Mouse (Mus musculus) limb, embryonic 12.5 days (tissue): ENCODE results near the gene Itgbl1. TPM values are rescaled to one million over a fixed set of nuclear protein-coding genes. Genes with fewer than 3 reads are reported as not detected.

Experiments used
- ATAC-seq: fragments of 200-750 bp; cut with Nextera tagmentation; 2 replicates; pipeline ENCODE4 v1.8.0; 2017; ENCODE audit warnings: low read depth, moderate TSS enrichment; ENCODE audit not compliant: insufficient number of reproducible peaks, insufficient read depth, low FRiP score, low TSS enrichment
- H3K27ac ChIP-seq: fragments of 300-500 bp; sonication (generic); 2 replicates; pipeline ENCODE4 v1.5.1; 2016; ENCODE audit warnings: mild to moderate bottlenecking, moderate library complexity
- H3K27me3 ChIP-seq: fragments of 300-500 bp; sonication (generic); 2 replicates; pipeline ENCODE4 v1.6.1; 2016; ENCODE audit warnings: mild to moderate bottlenecking, moderate library complexity
- H3K36me3 ChIP-seq: fragments of 300-500 bp; sonication (generic); 2 replicates; pipeline ENCODE4 v1.6.1; 2016; ENCODE audit warnings: mild to moderate bottlenecking, moderate library complexity
- H3K4me1 ChIP-seq: fragments of 300-500 bp; sonication (generic); replicated peaks from 2 replicates; pipeline ENCODE4 v1.6.1; 2016
- H3K4me2 ChIP-seq: fragments of 300-500 bp; sonication (generic); 2 replicates; pipeline ENCODE4 v1.6.1; 2016; ENCODE audit warnings: mild to moderate bottlenecking, moderate library complexity
- H3K4me3 ChIP-seq: fragments of 300-500 bp; sonication (generic); replicated peaks from 2 replicates; pipeline ENCODE4 v1.5.1; 2016; ENCODE audit warnings: mild to moderate bottlenecking
- H3K9ac ChIP-seq: fragments of 300-500 bp; sonication (generic); replicated peaks from 2 replicates; pipeline ENCODE4 v1.6.1; 2016; ENCODE audit warnings: mild to moderate bottlenecking, moderate library complexity
- H3K9me3 ChIP-seq: fragments of 300-500 bp; sonication (generic); 2 replicates; pipeline ENCODE4 v1.6.1; 2016; ENCODE audit warnings: mild to moderate bottlenecking, moderate library complexity
- WGBS: fragments of 180-500 bp; shearing (Covaris S2); methylation state at CpG from one replicate; pipeline ENCODE4 v1.1.7; 2016; 5-methylcytosine and 5-hydroxymethylcytosine counted together
- polyA plus RNA-seq: library from polyadenylated mRNA; unstranded; fragments of >200 nt; fragmentation: Nextera tagmentation; extraction: Ambion mirVana; gene quantifications from 2 replicates; pipeline ENCODE4 v1.2.1, GENCODE M21; 2016

Itgbl1 gene
- polyA plus RNA-seq, 1 experiment from 2014 or later, result 0.10 TPM

GRCm38 (mm10) chr14:123967996-123968395 lies 308.2 kb downstream of the Itgbl1 start:
- Histone ChIP-seq H3K4me1 (no peaks in the 10 kb centered on the region), H3K9me3 (no peaks in the 10 kb centered on the region), H3K4me2 (no peak overlapping the region), H3K27ac (no peak overlapping the region), H3K9ac (no peak overlapping the region), H3K27me3 (no peaks in the 10 kb centered on the region), H3K36me3 (no peaks in the 10 kb centered on the region), H3K4me3 (no peak overlapping the region)
- 82% methylated on average over 6 of the region's 6 CpGs for WGBS
- ATAC-seq, result no peak

GRCm38 (mm10) chr14:123990591-123991195 lies 330.9 kb downstream of the Itgbl1 start:
- H3K4me1 ChIP-seq, result no peaks in the 10 kb centered on the region
- no peak overlapping the region for H3K4me3 ChIP-seq
- H3K36me3 ChIP-seq, result no peaks in the 10 kb centered on the region
- 72% methylated on average over 2 of the region's 2 CpGs for WGBS
- no peak overlapping the region for H3K4me2 ChIP-seq
- no peaks in the 10 kb centered on the region for H3K9me3 ChIP-seq
- H3K27me3 ChIP-seq, result no peaks in the 10 kb centered on the region
- H3K27ac ChIP-seq, result no peak overlapping the region
- no peak for ATAC-seq
- no peak overlapping the region for H3K9ac ChIP-seq

Other genes with a start within 250 kb of the Itgbl1 start
- 0.38 and 0.45 TPM in 2 replicates for gene Nalcn, start 32.8 kb upstream of the Itgbl1 start, polyA plus RNA-seq